Mouse (Mus musculus) limb, embryonic 15.5 days (tissue): ENCODE results near the gene Psen2. TPM values are rescaled to one million over a fixed set of nuclear protein-coding genes. Genes with fewer than 3 reads are reported as not detected.

ENCODE experiments used
- ATAC-seq: fragments of 200-750 bp; cut with Nextera tagmentation; 2 replicates; pipeline ENCODE4 v1.8.0; 2017; ENCODE audit warnings: low read depth, moderate TSS enrichment; ENCODE audit not compliant: insufficient number of reproducible peaks, low FRiP score, low TSS enrichment
- H3K27ac ChIP-seq: fragments of 300-500 bp; sonication (generic); 2 replicates; pipeline ENCODE4 v1.5.1; 2015; ENCODE audit warnings: moderate library complexity, mild to moderate bottlenecking, inconsistent platforms
- H3K27me3 ChIP-seq: fragments of 300-500 bp; sonication (generic); 2 replicates; pipeline ENCODE4 v1.6.1; 2015; ENCODE audit warnings: inconsistent platforms
- H3K36me3 ChIP-seq: fragments of 300-500 bp; sonication (generic); 2 replicates; pipeline ENCODE4 v1.6.1; 2015; ENCODE audit warnings: inconsistent platforms
- H3K4me1 ChIP-seq: fragments of 300-500 bp; sonication (generic); 2 replicates; pipeline ENCODE4 v1.6.1; 2015; ENCODE audit warnings: inconsistent platforms
- H3K4me2 ChIP-seq: fragments of 300-500 bp; sonication (generic); 2 replicates; pipeline ENCODE4 v1.6.1; 2015; ENCODE audit warnings: mild to moderate bottlenecking, inconsistent platforms
- H3K4me3 ChIP-seq: fragments of 300-500 bp; sonication (generic); 2 replicates; pipeline ENCODE4 v1.5.1; 2015; ENCODE audit warnings: mild to moderate bottlenecking, inconsistent platforms
- H3K9ac ChIP-seq: fragments of 300-500 bp; sonication (generic); 2 replicates; pipeline ENCODE4 v1.6.1; 2015; ENCODE audit warnings: inconsistent platforms
- H3K9me3 ChIP-seq: fragments of 300-500 bp; sonication (generic); 2 replicates; pipeline ENCODE4 v1.6.1; 2016; ENCODE audit warnings: inconsistent platforms
- WGBS: fragments of 180-500 bp; shearing (Covaris S2); methylation state at CpG from one replicate; pipeline ENCODE4 v1.1.7; 2015; 5-methylcytosine and 5-hydroxymethylcytosine counted together
- polyA plus RNA-seq: library from polyadenylated mRNA; unstranded; fragments of >200 nt; fragmentation: Nextera tagmentation; extraction: Ambion mirVana; gene quantifications from 2 replicates; pipeline ENCODE4 v1.2.1, GENCODE M21; 2015

Gene Psen2
- polyA plus RNA-seq, 1 experiment from 2014 or later: 18.1 TPM

DNA sequence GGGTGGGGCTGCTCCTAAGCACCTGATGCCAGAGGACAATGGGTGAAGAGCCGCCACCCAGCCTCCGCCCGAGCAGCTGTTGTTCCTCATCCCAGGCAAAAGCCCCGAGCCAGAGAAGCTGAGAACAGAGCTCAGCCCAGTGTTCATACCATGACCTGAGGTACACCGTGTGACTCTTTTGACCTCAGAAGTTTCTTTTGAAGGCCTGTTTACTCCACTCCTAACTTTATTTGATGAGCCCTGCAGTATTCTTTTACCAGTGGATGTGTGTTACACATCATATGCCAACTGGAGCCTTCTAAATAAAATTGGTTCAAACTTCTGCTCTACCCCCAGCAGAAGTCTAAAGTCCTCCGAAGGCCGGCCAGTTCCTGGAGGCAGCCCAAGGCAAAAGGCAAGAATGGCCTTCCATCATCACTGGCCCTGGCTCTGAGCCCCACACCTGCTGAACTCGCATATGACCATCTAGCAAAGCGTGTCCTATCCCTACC lies 52.4 kb downstream of the Psen2 start:
- WGBS: 82% methylated on average over 9 of the region's 9 CpGs
- no peak overlapping the region for H3K9ac ChIP-seq

DNA sequence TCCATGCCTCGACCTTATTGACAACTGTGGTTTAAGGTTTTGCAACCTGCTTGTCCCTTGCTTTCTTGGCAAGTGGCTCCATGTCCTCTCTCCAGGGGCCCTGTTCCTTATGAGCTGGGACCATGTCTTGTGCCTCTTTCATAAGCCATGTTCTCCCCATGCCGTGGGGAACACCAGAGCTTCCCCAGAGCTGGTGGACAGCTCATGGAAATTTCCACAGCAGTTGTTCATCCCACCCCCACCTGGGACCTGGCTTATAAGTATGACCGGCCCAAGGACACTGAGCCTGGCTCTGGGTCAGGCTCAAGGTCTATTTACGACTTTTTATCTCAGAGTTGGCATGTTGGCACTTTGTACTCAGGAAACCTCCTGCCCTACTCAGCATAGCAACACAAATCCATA lies 53.2 kb downstream of the Psen2 start:
- Histone ChIP-seq H3K4me3 (no peak overlapping the region), H3K9me3 (no peaks in the 10 kb centered on the region), H3K27me3 (no peaks in the 10 kb centered on the region), H3K27ac (no peak overlapping the region), H3K4me1 (no peaks in the 10 kb centered on the region), H3K4me2 (no peak overlapping the region), H3K36me3 (no peaks in the 10 kb centered on the region), H3K9ac (no peak overlapping the region)
- 64% methylated on average over 4 of the region's 4 CpGs for WGBS
- no peak for ATAC-seq

More for the DNA sequence above, 52.4 kb downstream of the Psen2 start:
- Histone ChIP-seq H3K9me3 (no peaks in the 10 kb centered on the region), H3K27me3 (no peaks in the 10 kb centered on the region), H3K36me3 (no peaks in the 10 kb centered on the region), H3K4me3 (no peak overlapping the region), H3K4me1 (no peaks in the 10 kb centered on the region), H3K4me2 (no peak overlapping the region), H3K27ac (no peak overlapping the region)
- ATAC-seq: no peak

DNA sequence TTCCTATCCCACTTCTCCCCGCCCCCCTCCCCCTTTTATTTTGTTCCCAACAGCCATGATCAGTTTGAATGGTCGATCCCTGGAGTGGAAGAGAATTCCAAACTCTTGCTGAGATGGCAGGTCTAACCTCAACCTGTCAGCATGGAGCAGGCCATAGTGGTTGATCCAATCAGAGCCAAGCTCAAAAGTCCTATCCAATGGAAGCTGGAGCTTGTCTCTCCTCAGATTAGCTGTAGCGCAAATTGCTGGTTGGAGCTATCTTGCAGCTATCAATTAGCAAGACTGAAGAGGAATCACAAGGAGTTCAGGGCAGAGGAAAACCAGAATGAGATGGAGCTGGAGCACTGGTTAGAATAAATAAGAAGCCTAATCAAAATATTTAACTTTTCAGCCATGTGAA lies 54.9 kb downstream of the Psen2 start:
- WGBS: 86% methylated on average over 3 of the region's 3 CpGs
- H3K27me3 ChIP-seq: no peaks in the 10 kb centered on the region
- no peak overlapping the region for H3K27ac ChIP-seq
- no peaks in the 10 kb centered on the region for H3K4me1 ChIP-seq
- H3K4me3 ChIP-seq: no peak overlapping the region
- H3K9me3 ChIP-seq: no peaks in the 10 kb centered on the region
- no peak overlapping the region for H3K4me2 ChIP-seq
- no peaks in the 10 kb centered on the region for H3K36me3 ChIP-seq
- ATAC-seq: no peak
- no peak overlapping the region for H3K9ac ChIP-seq

DNA sequence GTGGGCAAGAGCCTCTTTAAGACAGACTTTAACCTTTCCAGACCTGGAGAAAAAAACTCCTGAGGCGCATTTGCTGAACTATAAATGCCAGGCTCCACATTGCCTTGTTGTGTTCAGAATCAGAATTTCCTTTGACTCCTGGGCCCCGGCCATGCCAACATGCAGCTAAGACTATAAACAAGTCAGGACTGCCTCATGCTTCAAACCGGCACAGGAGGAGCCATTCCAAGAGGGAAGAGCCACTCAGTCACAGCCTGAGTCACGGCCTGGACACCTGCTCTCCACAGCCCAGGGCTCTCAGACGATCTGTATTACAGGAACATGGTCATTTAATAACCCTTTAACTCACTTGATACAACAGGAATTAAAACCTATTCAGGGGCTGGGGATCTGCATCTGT lies 62.5 kb downstream of the Psen2 start:
- Histone ChIP-seq H3K27ac (no peak overlapping the region), H3K4me1 (peaks cover 3% of the 10 kb centered on the region; the same call in 1 of the 2 replicates), H3K27me3 (no peaks in the 10 kb centered on the region), H3K4me3 (no peak overlapping the region), H3K4me2 (no peak overlapping the region), H3K36me3 (no peaks in the 10 kb centered on the region), H3K9ac (no peak overlapping the region), H3K9me3 (no peaks in the 10 kb centered on the region)
- no peak for ATAC-seq
- WGBS: 41% methylated on average over 5 of the region's 5 CpGs

DNA sequence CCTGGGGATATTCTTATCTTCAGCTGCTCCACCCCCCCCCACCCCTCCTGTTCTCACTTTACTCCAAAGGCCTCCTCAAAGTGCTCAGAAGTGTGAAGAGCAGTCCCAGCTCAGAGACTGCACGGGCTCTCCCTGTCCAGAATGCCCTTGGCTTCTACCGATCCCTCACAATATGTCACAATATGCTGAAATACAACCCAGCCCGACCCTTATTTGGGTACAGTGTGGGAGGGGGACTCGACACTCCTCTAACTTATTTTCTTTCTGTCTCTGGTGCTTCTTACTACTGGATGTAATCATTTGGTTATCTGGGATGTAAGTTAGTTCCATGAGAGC lies 63.6 kb downstream of the Psen2 start:
- H3K36me3 ChIP-seq: no peaks in the 10 kb centered on the region
- no peaks in the 10 kb centered on the region for H3K27me3 ChIP-seq
- H3K4me3 ChIP-seq: no peak overlapping the region
- no peak for ATAC-seq
- no peak overlapping the region for H3K9ac ChIP-seq
- H3K27ac ChIP-seq: no peak overlapping the region
- no peaks in the 10 kb centered on the region for H3K9me3 ChIP-seq
- 73% methylated on average over 4 of the region's 4 CpGs for WGBS
- no peak overlapping the region for H3K4me2 ChIP-seq
- peaks cover 11% of the 10 kb centered on the region for H3K4me1 ChIP-seq

DNA sequence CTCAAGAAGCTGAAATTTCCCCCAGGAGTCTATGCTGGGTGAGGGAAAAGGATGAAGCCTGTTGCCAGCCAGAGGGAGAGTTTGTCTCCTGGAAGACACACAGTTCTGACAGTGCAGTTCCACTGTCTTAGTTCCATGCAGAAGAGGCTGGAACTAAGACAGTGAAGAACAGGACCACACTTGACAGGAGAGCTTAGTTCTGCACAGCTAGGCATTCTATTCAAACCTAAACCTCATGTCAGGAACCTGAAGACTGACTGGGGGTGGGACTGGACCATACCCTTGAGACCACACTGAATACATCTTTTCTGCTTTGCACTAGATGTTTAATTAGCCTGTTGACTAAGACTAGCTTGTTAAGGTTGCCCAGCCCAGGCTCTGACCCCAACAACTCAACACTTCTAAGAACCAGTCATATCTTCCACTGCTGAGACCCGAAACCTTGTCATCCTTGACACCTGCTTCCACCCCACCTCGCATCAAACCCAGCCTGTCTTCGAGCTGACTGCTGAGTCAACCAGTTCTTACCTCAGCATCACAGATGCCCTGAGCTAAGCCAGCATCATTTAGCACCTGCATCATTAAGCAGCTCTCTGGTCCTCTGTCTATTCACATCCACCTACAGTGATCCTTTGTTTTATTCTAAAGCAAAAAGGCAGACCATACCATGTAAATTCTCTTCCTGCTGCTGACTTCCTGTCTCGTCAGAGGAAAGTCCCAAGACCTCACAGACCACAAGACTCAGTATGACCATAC lies 64.1 kb downstream of the Psen2 start, which contains the start of gene Coq8a:
Coq8a (minus strand) TSS at position 644 of the 756 bp plus-strand sequence.
- Histone ChIP-seq H3K27ac (no peak within 1 kb of the TSS), H3K4me2 (no peak within 1 kb of the TSS), H3K9ac (no peak within 1 kb of the TSS), H3K9me3 (no peaks in the 10 kb centered on the region), H3K4me1 (peaks cover 15% of the 10 kb centered on the region), H3K36me3 (no peaks in the 10 kb centered on the region), H3K4me3 (no peak within 1 kb of the TSS), H3K27me3 (no peaks in the 10 kb centered on the region)
- no peak for ATAC-seq
- WGBS: 60% methylated on average over 4 of the region's 4 CpGs

DNA sequence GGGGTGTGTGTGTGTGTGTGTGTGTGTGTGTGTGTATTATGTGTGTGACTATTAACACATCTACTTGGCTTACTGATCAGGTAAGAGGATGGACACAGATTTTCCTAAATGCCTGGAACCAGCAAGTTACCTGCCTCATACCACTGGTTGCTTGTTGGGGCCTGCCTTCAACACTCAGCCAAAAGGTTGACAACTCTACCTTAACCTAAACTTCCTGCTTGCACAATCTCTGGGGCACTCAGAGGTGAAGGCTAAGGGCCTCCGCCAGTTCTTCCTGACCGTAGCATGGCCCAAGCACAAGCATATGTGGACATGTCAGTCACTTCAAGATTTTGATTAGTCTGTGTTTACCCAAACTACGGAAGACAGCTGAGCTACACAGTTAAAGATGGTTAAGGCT lies 65.3 kb downstream of the Psen2 start:
- Histone ChIP-seq H3K4me3 (no peak overlapping the region), H3K9ac (no peak overlapping the region), H3K27me3 (0 out of 2 replicates have a peak, but pooled peaks cover 2% of the 10 kb centered on the region), H3K9me3 (no peaks in the 10 kb centered on the region), H3K4me1 (peaks cover 16% of the 10 kb centered on the region), H3K36me3 (no peaks in the 10 kb centered on the region), H3K27ac (no peak overlapping the region), H3K4me2 (no peak overlapping the region)
- WGBS: 84% methylated on average over 3 of the region's 3 CpGs
- ATAC-seq: no peak

DNA sequence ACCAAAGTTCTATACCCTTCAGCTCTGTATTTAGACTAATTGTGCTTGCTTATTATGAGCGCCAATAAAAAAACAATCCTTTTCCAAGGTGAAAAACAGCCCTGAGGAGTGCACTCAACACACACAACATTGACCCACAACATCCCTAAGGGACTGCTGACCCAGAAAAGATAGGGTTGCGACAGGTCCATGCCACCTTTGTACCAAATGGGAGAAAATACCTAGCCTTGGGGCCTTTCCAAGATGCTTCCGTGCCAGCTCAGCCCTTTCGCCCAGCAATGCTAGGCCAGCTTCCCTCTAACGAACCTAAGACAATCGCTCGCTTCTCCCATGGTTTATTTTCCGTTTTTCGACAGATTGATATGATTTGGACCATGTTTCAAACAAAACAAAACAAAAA lies 66.7 kb downstream of the Psen2 start:
- Histone ChIP-seq H3K4me1 (peaks cover 16% of the 10 kb centered on the region), H3K27ac (no peak overlapping the region), H3K4me3 (peak overlapping the region; percentile 66; the same call in 1 of the 2 replicates), H3K4me2 (peak overlapping the region; percentile 90), H3K36me3 (no peaks in the 10 kb centered on the region), H3K9ac (no peak overlapping the region), H3K27me3 (0 out of 2 replicates have a peak, but pooled peaks cover 2% of the 10 kb centered on the region), H3K9me3 (no peaks in the 10 kb centered on the region)
- no peak for ATAC-seq
- WGBS: 89% methylated on average over 9 of the region's 9 CpGs

DNA sequence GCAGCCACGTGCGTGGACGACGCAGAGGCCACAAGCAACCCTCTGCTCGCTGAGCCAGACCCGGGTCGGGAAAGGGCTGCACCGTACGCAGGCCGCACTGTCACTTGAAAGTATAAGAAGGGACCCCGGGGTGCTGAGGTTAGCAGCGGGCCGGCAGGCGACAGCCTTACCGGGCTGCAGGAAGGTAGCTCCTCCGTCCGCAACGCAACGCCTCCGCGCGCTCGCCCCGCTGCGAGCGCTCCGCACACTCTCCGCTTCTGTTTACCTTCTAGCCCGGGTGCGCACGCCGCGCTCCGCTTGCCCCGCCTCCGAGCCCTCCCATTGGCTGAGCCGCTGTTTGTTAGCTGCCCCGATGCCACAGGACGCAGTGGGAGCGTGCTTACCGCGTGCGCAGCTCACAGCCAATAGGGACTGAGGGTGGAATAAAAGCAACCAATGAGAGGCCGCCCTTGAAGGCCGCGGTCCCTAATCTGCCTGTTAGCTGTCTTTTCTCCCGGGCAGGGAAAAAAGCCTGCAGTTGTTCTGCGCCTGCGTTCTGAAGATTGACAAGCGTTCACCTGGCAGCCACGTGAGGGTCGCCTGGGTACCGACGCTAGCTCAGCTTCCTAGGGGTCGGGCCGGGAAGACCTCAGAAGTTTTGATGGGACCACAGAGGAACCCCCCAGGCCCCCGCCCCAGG lies 67.4 kb downstream of the Psen2 start:
- under 1% methylated on average over 57 of the region's 57 CpGs for WGBS

DNA sequence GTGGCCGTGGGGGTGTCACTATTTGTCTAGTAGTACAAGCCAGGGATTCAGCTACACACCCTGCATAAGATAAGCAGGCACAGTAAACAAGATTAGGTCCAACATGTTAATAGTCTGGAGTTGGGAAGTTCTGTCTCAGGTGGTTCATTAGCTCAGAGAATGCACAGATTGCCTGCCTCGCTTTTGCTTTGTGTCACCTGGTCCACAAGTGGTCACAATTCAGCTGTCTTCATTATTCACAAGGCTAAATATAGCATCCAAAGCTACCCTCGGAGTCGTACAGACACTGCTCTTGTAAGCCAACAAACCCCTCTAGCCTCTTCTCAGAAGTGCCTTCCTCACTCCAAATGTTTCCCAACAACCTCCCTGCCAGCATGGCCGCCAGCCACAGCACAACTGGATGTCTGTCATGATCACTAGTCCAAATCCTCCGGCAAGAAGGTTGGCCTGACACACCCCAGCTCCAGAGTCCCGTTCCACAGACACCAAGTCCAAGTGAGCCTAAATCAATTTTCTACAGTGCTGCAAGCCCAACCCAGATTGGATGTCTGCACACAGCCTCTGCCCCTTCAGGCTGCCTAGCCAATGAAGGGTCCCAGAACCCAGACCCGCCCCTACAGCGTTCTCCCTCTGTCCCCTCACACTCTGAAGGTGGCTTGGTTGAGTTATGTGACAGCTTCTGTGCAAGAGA lies 68.3 kb downstream of the Psen2 start:
- no peak overlapping the region for H3K27ac ChIP-seq

More for the DNA sequence above, 67.4 kb downstream of the Psen2 start:
- H3K4me1 ChIP-seq: peaks cover 16% of the 10 kb centered on the region
- H3K27me3 ChIP-seq: 0 out of 2 replicates have a peak, but pooled peaks cover 2% of the 10 kb centered on the region
- H3K9ac ChIP-seq: peak overlapping the region; percentile 42
- H3K4me2 ChIP-seq: peak overlapping the region; percentile 90
- ATAC-seq: peak; percentile 98
- H3K27ac ChIP-seq: no peak overlapping the region
- no peaks in the 10 kb centered on the region for H3K36me3 ChIP-seq
- H3K4me3 ChIP-seq: peak overlapping the region; percentile 66
- H3K9me3 ChIP-seq: no peaks in the 10 kb centered on the region

DNA sequence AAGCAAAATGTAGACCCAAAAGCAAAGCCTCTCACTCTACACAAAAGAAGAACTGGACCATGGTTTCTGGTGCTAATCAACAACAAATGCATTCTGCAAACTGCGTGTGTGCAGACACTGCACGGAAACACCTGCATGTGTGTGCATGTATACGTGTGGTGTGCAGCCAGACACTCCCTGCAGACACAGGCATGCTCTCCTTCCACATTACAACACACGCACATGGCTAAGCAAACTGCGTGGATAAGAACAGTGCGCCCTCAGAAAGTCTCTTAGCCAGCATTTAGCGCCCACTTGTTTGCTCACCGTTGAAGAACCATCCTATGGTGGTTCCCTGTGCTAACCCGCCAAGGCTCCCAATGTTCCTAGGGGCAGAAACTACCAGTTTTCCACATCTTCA lies 69.2 kb downstream of the Psen2 start:
- WGBS: 82% methylated on average over 9 of the region's 9 CpGs
- H3K4me3 ChIP-seq: no peak overlapping the region
- no peak overlapping the region for H3K27ac ChIP-seq

More for the DNA sequence above, 68.3 kb downstream of the Psen2 start:
- Histone ChIP-seq H3K27me3 (0 out of 2 replicates have a peak, but pooled peaks cover 2% of the 10 kb centered on the region), H3K9me3 (no peaks in the 10 kb centered on the region), H3K4me3 (peak overlapping the region; percentile 66), H3K9ac (no peak overlapping the region; the same call in 1 of the 2 replicates), H3K4me2 (peak overlapping the region; percentile 90), H3K4me1 (peaks cover 16% of the 10 kb centered on the region), H3K36me3 (no peaks in the 10 kb centered on the region)
- peak; percentile 3; the same call in 1 of the 2 replicates for ATAC-seq
- WGBS: 26% methylated on average over 9 of the region's 9 CpGs

More for the DNA sequence above, 69.2 kb downstream of the Psen2 start:
- no peak overlapping the region for H3K4me2 ChIP-seq
- ATAC-seq: no peak
- H3K9ac ChIP-seq: no peak overlapping the region
- H3K36me3 ChIP-seq: no peaks in the 10 kb centered on the region
- 0 out of 2 replicates have a peak, but pooled peaks cover 2% of the 10 kb centered on the region for H3K27me3 ChIP-seq
- H3K4me1 ChIP-seq: peaks cover 16% of the 10 kb centered on the region
- no peaks in the 10 kb centered on the region for H3K9me3 ChIP-seq
